Comparison of ENCODE assay signal across 10 mouse cellular contexts in the genomic region with DNA sequence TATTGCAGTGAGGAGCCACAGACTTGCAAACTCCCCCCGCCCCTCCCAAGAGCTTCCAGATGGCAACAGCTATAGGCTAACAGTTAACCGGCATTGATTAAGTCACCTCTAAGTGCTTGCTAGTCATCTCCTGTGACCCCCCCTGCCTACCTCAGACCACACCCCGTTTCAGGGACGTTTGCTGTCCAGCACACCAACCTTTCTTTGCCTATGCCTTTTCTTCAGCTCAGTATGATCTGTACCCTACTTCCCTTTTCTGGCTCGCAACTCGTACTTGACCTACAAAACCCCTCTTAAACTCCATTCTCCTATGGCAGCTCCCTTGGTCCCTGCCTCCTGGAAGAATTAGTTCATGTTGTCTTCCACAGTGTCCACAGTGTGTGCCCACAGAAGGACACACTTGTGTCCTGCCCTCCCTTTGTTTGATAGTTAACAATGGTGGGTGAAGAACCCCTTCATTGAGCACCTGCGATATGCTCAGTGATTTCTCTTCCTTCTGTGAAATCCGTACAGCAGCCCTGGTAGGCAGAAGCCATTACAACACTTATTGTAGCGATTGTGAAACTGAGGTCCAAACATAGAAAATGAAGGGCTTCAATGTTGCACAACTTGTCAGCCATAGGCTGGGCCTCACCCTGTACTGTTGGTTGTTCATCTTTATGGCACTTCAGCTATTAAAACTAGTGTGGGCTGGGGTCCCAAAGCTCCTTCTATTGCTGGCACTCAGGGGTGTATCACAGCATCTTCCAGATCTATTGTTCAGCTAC. TPM values are rescaled to one million over a fixed set of nuclear protein-coding genes. Genes with fewer than 3 reads are reported as not detected.
DNase-seq lines count a peak whose midpoint lies in the region; ATAC-seq and TF ChIP-seq lines count a peak whose summit lies in the region.
"Had no signal": no experiment of that assay in that cellular context is flagged by ENCODE, and none has a peak within 500 bp of the region (broad histone marks: within the 10 kb centered on the region; RNA-seq: fewer than 3 reads in every experiment).

No protein-coding gene starts in this region.

- peaks cover 53% of the 10 kb centered on the region for H3K27me3 ChIP-seq in forebrain, embryonic 10.5 days (ENCODE audit: poor library complexity, severe bottlenecking)
- H3K27me3 ChIP-seq in forebrain, embryonic 12.5 days = peaks cover 22% of the 10 kb centered on the region; the same call in 1 of the 2 replicates
- H3K27me3 ChIP-seq in midbrain, embryonic 10.5 days (ENCODE audit: low read depth, poor library complexity, severe bottlenecking) = peaks cover 53% of the 10 kb centered on the region
- no peaks in the 10 kb centered on the region; the same call in 1 of the 2 replicates for H3K27me3 ChIP-seq in midbrain, postnatal 0 days (ENCODE audit: insufficient read depth, low read length)
- H3K27me3 ChIP-seq in limb, embryonic 10.5 days (ENCODE audit: low read depth, poor library complexity, severe bottlenecking) = peaks cover 52% of the 10 kb centered on the region
- H3K27me3 ChIP-seq in neural tube, embryonic 15.5 days (replicated peaks) = 0 out of 2 replicates have a peak, but pooled peaks cover 7% of the 10 kb centered on the region

- intact Hi-C loops in left cerebral cortex, postnatal 25 days (cut with DNase I) = no loop called here

- no peak for TF ChIP-seq CTCF in midbrain, postnatal 0 days (IDR thresholded peaks at IDR 0.05)

- WGBS in forebrain, embryonic 10.5 days = 63% methylated on average over 9 of the region's 9 CpGs
- WGBS in forebrain, embryonic 12.5 days = 65% methylated on average over 9 of the region's 9 CpGs
- 68% methylated on average over 9 of the region's 9 CpGs for whole genome bisulfite sequencing in midbrain, embryonic 10.5 days
- WGBS in midbrain, postnatal 0 days = 64% methylated on average over 9 of the region's 9 CpGs
- 58% methylated on average over 9 of the region's 9 CpGs for WGBS in limb, embryonic 10.5 days
- WGBS in neural tube, embryonic 15.5 days = 65% methylated on average over 9 of the region's 9 CpGs

- H3K9me3 ChIP-seq in forebrain, embryonic 10.5 days = no peaks in the 10 kb centered on the region
- H3K9me3 ChIP-seq in forebrain, embryonic 12.5 days = no peaks in the 10 kb centered on the region
- H3K9me3 ChIP-seq in midbrain, embryonic 10.5 days (replicated peaks) = no peaks in the 10 kb centered on the region
- no peaks in the 10 kb centered on the region for H3K9me3 ChIP-seq in midbrain, postnatal 0 days (ENCODE audit: low read length)
- no peaks in the 10 kb centered on the region for H3K9me3 ChIP-seq in limb, embryonic 10.5 days (replicated peaks)
- H3K9me3 ChIP-seq in neural tube, embryonic 15.5 days (replicated peaks) = no peaks in the 10 kb centered on the region

- no peak overlapping the region for H3K4me2 ChIP-seq in forebrain, embryonic 12.5 days
- H3K4me2 ChIP-seq in midbrain, postnatal 0 days (ENCODE audit: low read depth, low read length, poor library complexity, severe bottlenecking) = no peak overlapping the region
- H3K4me2 ChIP-seq in neural tube, embryonic 15.5 days = peak overlapping the region; percentile 36

- H3K4me1 ChIP-seq in forebrain, embryonic 10.5 days = peaks cover 26% of the 10 kb centered on the region
- H3K4me1 ChIP-seq in forebrain, embryonic 12.5 days = peaks cover 20% of the 10 kb centered on the region
- peaks cover 29% of the 10 kb centered on the region for H3K4me1 ChIP-seq in midbrain, embryonic 10.5 days
- H3K4me1 ChIP-seq in midbrain, postnatal 0 days (ENCODE audit: insufficient read depth, low read length) = no peaks in the 10 kb centered on the region; the same call in 1 of the 2 replicates
- peaks cover 18% of the 10 kb centered on the region for H3K4me1 ChIP-seq in limb, embryonic 10.5 days
- peaks cover 17% of the 10 kb centered on the region for H3K4me1 ChIP-seq in neural tube, embryonic 15.5 days

- H3K36me3 ChIP-seq in forebrain, embryonic 10.5 days (replicated peaks) = no peaks in the 10 kb centered on the region
- H3K36me3 ChIP-seq in forebrain, embryonic 12.5 days (replicated peaks) = no peaks in the 10 kb centered on the region
- no peaks in the 10 kb centered on the region for H3K36me3 ChIP-seq in midbrain, embryonic 10.5 days
- H3K36me3 ChIP-seq in midbrain, postnatal 0 days (ENCODE audit: insufficient read depth, low read length) = no peaks in the 10 kb centered on the region
- no peaks in the 10 kb centered on the region for H3K36me3 ChIP-seq in limb, embryonic 10.5 days
- H3K36me3 ChIP-seq in neural tube, embryonic 15.5 days = no peaks in the 10 kb centered on the region

- no peak overlapping the region for H3K9ac ChIP-seq in forebrain, embryonic 12.5 days
- no peak overlapping the region for H3K9ac ChIP-seq in midbrain, postnatal 0 days (replicated peaks; ENCODE audit: low read length, poor library complexity, severe bottlenecking)
- no peak overlapping the region for H3K9ac ChIP-seq in neural tube, embryonic 15.5 days (replicated peaks)

- peak overlapping the region; percentile 66 for H3K27ac ChIP-seq in forebrain, embryonic 10.5 days
- H3K27ac ChIP-seq in forebrain, embryonic 12.5 days = no peak overlapping the region
- 0 out of 2 replicates have a peak overlapping the region, but pooled peaks have one; percentile 7 for H3K27ac ChIP-seq in midbrain, embryonic 10.5 days (replicated peaks)
- no peak overlapping the region for H3K27ac ChIP-seq in midbrain, postnatal 0 days (ENCODE audit: low read depth, low read length)
- H3K27ac ChIP-seq in limb, embryonic 10.5 days = peak overlapping the region; percentile 14; the same call in 1 of the 2 replicates
- H3K27ac ChIP-seq in neural tube, embryonic 15.5 days (replicated peaks) = no peak overlapping the region
- H3K27ac ChIP-seq: kidney, postnatal 0 days had no signal

- ATAC-seq in forebrain, embryonic 12.5 days (ENCODE audit: low FRiP score) = no peak
- no peak for ATAC-seq in midbrain, postnatal 0 days (ENCODE audit: low FRiP score)
- no peak for ATAC-seq in neural tube, embryonic 15.5 days (ENCODE audit: low FRiP score)

- peak overlapping the region; percentile 25 for H3K4me3 ChIP-seq in forebrain, embryonic 10.5 days
- H3K4me3 ChIP-seq in forebrain, embryonic 12.5 days (replicated peaks) = no peak overlapping the region
- H3K4me3 ChIP-seq in midbrain, embryonic 10.5 days = no peak overlapping the region
- H3K4me3 ChIP-seq in midbrain, postnatal 0 days (ENCODE audit: low read depth, low read length) = no peak overlapping the region
- peak overlapping the region; percentile 15 for H3K4me3 ChIP-seq in limb, embryonic 10.5 days
- H3K4me3 ChIP-seq in neural tube, embryonic 15.5 days (replicated peaks) = no peak overlapping the region

- no peak for DNase-seq in forebrain, embryonic 10.5 days (ENCODE audit: extremely low spot score, low spot score)
- no peak for DNase-seq in midbrain, embryonic 10.5 days (ENCODE audit: low spot score)
- DNase-seq in midbrain, postnatal 0 days (ENCODE audit: low spot score) = no peak
- no peak for DNase-seq in limb, embryonic 10.5 days (ENCODE audit: low spot score)
- no peak for DNase-seq in testis, postnatal 14 days (ENCODE audit: low spot score)
- no peak for DNase-seq in left cerebral cortex, postnatal 25 days (ENCODE audit: low spot score in 2 of 2)
- DNase-seq: thymus, postnatal 25 days had no signal

RNA-seq across cellular contexts. Expression of gene Tpst2, which starts 10.3 kb away (rescaled TPM):
- 36.7 and 37.7 TPM in 2 replicates for polyA plus RNA-seq in forebrain, embryonic 10.5 days (2016; fragmentation: Nextera tagmentation; extraction: Ambion mirVana)
- 27.1 and 28.6 TPM in 2 replicates for polyA plus RNA-seq in forebrain, embryonic 12.5 days (2016; fragmentation: Nextera tagmentation; extraction: Ambion mirVana)
- polyA plus RNA-seq in midbrain, embryonic 10.5 days (2016; fragmentation: Nextera tagmentation; extraction: Ambion mirVana) = 35.9 and 37.0 TPM in 2 replicates
- 37.3 and 41.1 TPM in 2 replicates for total RNA-seq in midbrain, postnatal 0 days (2014; rRNA removed)
- polyA plus RNA-seq in midbrain, postnatal 0 days (2015; fragmentation: Nextera tagmentation; extraction: Ambion mirVana) = 37.1 and 37.8 TPM in 2 replicates
- 37.5 and 38.0 TPM in 2 replicates for polyA plus RNA-seq in limb, embryonic 10.5 days (2016; fragmentation: Nextera tagmentation; extraction: Ambion mirVana)
- 31.4 and 40.2 TPM in 2 replicates for polyA plus RNA-seq in neural tube, embryonic 15.5 days (2015; fragmentation: Nextera tagmentation; extraction: Ambion mirVana)
- 10 to 100 TPM; 39.0 to 43.9 TPM for total RNA-seq in left cerebral cortex, postnatal 25 days (2021)

RNA-seq across cellular contexts. Expression of gene Crybb1, which starts 10.6 kb away (rescaled TPM):
- polyA plus RNA-seq in forebrain, embryonic 10.5 days (2016; fragmentation: Nextera tagmentation; extraction: Ambion mirVana) = 0.30 TPM in 1 of 2 replicates, not detected in the other
- 1.2 and 1.3 TPM in 2 replicates for polyA plus RNA-seq in forebrain, embryonic 12.5 days (2016; fragmentation: Nextera tagmentation; extraction: Ambion mirVana)
- 0.41 and 0.91 TPM in 2 replicates for polyA plus RNA-seq in midbrain, embryonic 10.5 days (2016; fragmentation: Nextera tagmentation; extraction: Ambion mirVana)
- total RNA-seq in midbrain, postnatal 0 days (2014; rRNA removed) = 7.2 and 11.5 TPM in 2 replicates
- polyA plus RNA-seq in midbrain, postnatal 0 days (2015; fragmentation: Nextera tagmentation; extraction: Ambion mirVana) = 13.1 and 13.2 TPM in 2 replicates
- polyA plus RNA-seq in limb, embryonic 10.5 days (2016; fragmentation: Nextera tagmentation; extraction: Ambion mirVana) = not detected in 2 replicates
- 5.8 and 6.2 TPM in 2 replicates for polyA plus RNA-seq in neural tube, embryonic 15.5 days (2015; fragmentation: Nextera tagmentation; extraction: Ambion mirVana)
- total RNA-seq in left cerebral cortex, postnatal 25 days (2021) = 1 to 10 TPM; 7.7 to 9.9 TPM

RNA-seq across cellular contexts. Expression of gene Cryba4, which starts 13.9 kb away (rescaled TPM):
- polyA plus RNA-seq in forebrain, embryonic 10.5 days (2016; fragmentation: Nextera tagmentation; extraction: Ambion mirVana) = 0.48 TPM in 1 of 2 replicates, not detected in the other
- 1.2 and 1.4 TPM in 2 replicates for polyA plus RNA-seq in forebrain, embryonic 12.5 days (2016; fragmentation: Nextera tagmentation; extraction: Ambion mirVana)
- polyA plus RNA-seq in midbrain, embryonic 10.5 days (2016; fragmentation: Nextera tagmentation; extraction: Ambion mirVana) = 0.43 and 1.4 TPM in 2 replicates
- total RNA-seq in midbrain, postnatal 0 days (2014; rRNA removed) = 1.6 and 2.4 TPM in 2 replicates
- 2.5 and 2.9 TPM in 2 replicates for polyA plus RNA-seq in midbrain, postnatal 0 days (2015; fragmentation: Nextera tagmentation; extraction: Ambion mirVana)
- 0.34 and 0.46 TPM in 2 replicates for polyA plus RNA-seq in limb, embryonic 10.5 days (2016; fragmentation: Nextera tagmentation; extraction: Ambion mirVana)
- 1.7 and 2.5 TPM in 2 replicates for polyA plus RNA-seq in neural tube, embryonic 15.5 days (2015; fragmentation: Nextera tagmentation; extraction: Ambion mirVana)
- 1 to 10 TPM in 1 of 2 experiments, under 1 TPM in 1; 0.78 to 1.0 TPM for total RNA-seq in left cerebral cortex, postnatal 25 days (2021)

RNA-seq across cellular contexts. Expression of gene Tfip11, which starts 60.0 kb away (rescaled TPM):
- polyA plus RNA-seq in forebrain, embryonic 10.5 days (2016; fragmentation: Nextera tagmentation; extraction: Ambion mirVana) = 41.7 and 42.0 TPM in 2 replicates
- 38.1 and 39.5 TPM in 2 replicates for polyA plus RNA-seq in forebrain, embryonic 12.5 days (2016; fragmentation: Nextera tagmentation; extraction: Ambion mirVana)
- 43.0 and 47.6 TPM in 2 replicates for polyA plus RNA-seq in midbrain, embryonic 10.5 days (2016; fragmentation: Nextera tagmentation; extraction: Ambion mirVana)
- total RNA-seq in midbrain, postnatal 0 days (2014; rRNA removed) = 19.8 and 20.8 TPM in 2 replicates
- polyA plus RNA-seq in midbrain, postnatal 0 days (2015; fragmentation: Nextera tagmentation; extraction: Ambion mirVana) = 27.4 and 29.0 TPM in 2 replicates
- 43.5 and 44.4 TPM in 2 replicates for polyA plus RNA-seq in limb, embryonic 10.5 days (2016; fragmentation: Nextera tagmentation; extraction: Ambion mirVana)
- 29.7 and 31.0 TPM in 2 replicates for polyA plus RNA-seq in neural tube, embryonic 15.5 days (2015; fragmentation: Nextera tagmentation; extraction: Ambion mirVana)
- total RNA-seq in left cerebral cortex, postnatal 25 days (2021) = 10 to 100 TPM; 39.9 to 40.0 TPM

Comparison
In these comparisons a context has a peak if more than half of its experiments do, and no peak if none do; other contexts are left out.
1. H3K27ac ChIP-seq: peak in forebrain, embryonic 10.5 days (single experiment), midbrain, embryonic 10.5 days (single experiment) and limb, embryonic 10.5 days (single experiment); none in forebrain, embryonic 12.5 days (single experiment), midbrain, postnatal 0 days (single experiment) and neural tube, embryonic 15.5 days (single experiment).
2. H3K4me3 ChIP-seq: peak in forebrain, embryonic 10.5 days (single experiment) and limb, embryonic 10.5 days (single experiment); none in forebrain, embryonic 12.5 days (single experiment), midbrain, embryonic 10.5 days (single experiment), midbrain, postnatal 0 days (single experiment) and neural tube, embryonic 15.5 days (single experiment).